In genomic region chr16:9792976-9793375, GRCm38 (mm10) we compare ENCODE assay signal across 27 mouse cellular contexts.
DNase-seq lines count a peak whose midpoint lies in the region; ATAC-seq lines count a peak whose summit lies in the region.
"Had no signal": no experiment of that assay in that cellular context is flagged by ENCODE, and none has a peak within 500 bp of the region (broad histone marks: within the 10 kb centered on the region; RNA-seq: fewer than 3 reads in every experiment).

No protein-coding gene starts in this region.

- no peak for ATAC-seq in intestine, embryonic 15.5 days
- ATAC-seq: CD4-positive, CD25-positive, alpha-beta regulatory T cell, adult 4 months; forebrain, embryonic 15.5 days; hindbrain, embryonic 16.5 days had no signal

- no peaks in the 10 kb centered on the region for H3K27me3 ChIP-seq in intestine, embryonic 15.5 days (replicated peaks)
- H3K27me3 ChIP-seq: embryonic facial prominence, embryonic 13.5 days; forebrain, embryonic 12.5 days; forebrain, embryonic 15.5 days; hindbrain, embryonic 13.5 days had no signal

- no peaks in the 10 kb centered on the region for H3K36me3 ChIP-seq in intestine, embryonic 15.5 days
- H3K36me3 ChIP-seq: embryonic facial prominence, embryonic 10.5 days; embryonic facial prominence, embryonic 13.5 days; forebrain, embryonic 12.5 days; forebrain, embryonic 15.5 days; hindbrain, embryonic 13.5 days had no signal

- H3K9me3 ChIP-seq in intestine, embryonic 15.5 days: no peaks in the 10 kb centered on the region
- H3K9me3 ChIP-seq: embryonic facial prominence, embryonic 10.5 days; embryonic facial prominence, embryonic 13.5 days; forebrain, embryonic 12.5 days; forebrain, embryonic 15.5 days; hindbrain, embryonic 13.5 days had no signal

- peak; percentile 57 for DNase-seq in layer of hippocampus, adult 11-12 months (ENCODE audit: low spot score)
- no peak for DNase-seq in layer of hippocampus, postnatal 25 days (ENCODE audit: extremely low spot score in 1 of 2, low spot score in 1 of 2)
- DNase-seq in right cerebral cortex, adult 18-20 months: peak; percentile 30
- DNase-seq in right cerebral cortex, adult 2 months (ENCODE audit: low spot score in 2 of 2): no peak
- peak; percentile 63 to 75 for DNase-seq in layer of hippocampus, adult 8-10 months (ENCODE audit: low spot score in 2 of 2)
- peak; percentile 63 to 69 for DNase-seq in layer of hippocampus, postnatal 36 days
- DNase-seq in lung, postnatal 14 days: no peak
- DNase-seq: adrenal gland, adult 2 months; adrenal gland, postnatal 14 days; cerebellum, adult 11-12 months; cerebellum, adult 8-10 months; cerebellum, postnatal 10 days; cerebellum, postnatal 36 days; embryo, embryonic 11 days; gastrocnemius, adult 2 months; gastrocnemius, postnatal 14 days; heart, adult 18-20 months had no signal

- H3K4me3 ChIP-seq in intestine, embryonic 15.5 days (replicated peaks): no peak overlapping the region
- H3K4me3 ChIP-seq: embryonic facial prominence, embryonic 10.5 days; embryonic facial prominence, embryonic 13.5 days; erythroblast, embryonic 14.5 days; forebrain, embryonic 12.5 days; forebrain, embryonic 15.5 days; gastrocnemius, adult 2 months; hindbrain, embryonic 13.5 days had no signal

- no peaks in the 10 kb centered on the region for H3K4me1 ChIP-seq in intestine, embryonic 15.5 days (replicated peaks)
- H3K4me1 ChIP-seq: embryonic facial prominence, embryonic 10.5 days; embryonic facial prominence, embryonic 13.5 days; forebrain, embryonic 12.5 days; forebrain, embryonic 15.5 days; hindbrain, embryonic 13.5 days had no signal

- H3K9ac ChIP-seq in intestine, embryonic 15.5 days: no peak overlapping the region
- H3K9ac ChIP-seq: embryonic facial prominence, embryonic 13.5 days; forebrain, embryonic 12.5 days; forebrain, embryonic 15.5 days; hindbrain, embryonic 13.5 days had no signal

- WGBS in intestine, embryonic 15.5 days: 78% methylated on average over 2 of the region's 2 CpGs

- no peak overlapping the region for H3K27ac ChIP-seq in intestine, embryonic 15.5 days
- H3K27ac ChIP-seq: embryonic facial prominence, embryonic 10.5 days; embryonic facial prominence, embryonic 13.5 days; forebrain, embryonic 12.5 days; forebrain, embryonic 15.5 days; gastrocnemius, adult 2 months; hindbrain, embryonic 13.5 days had no signal

- H3K4me2 ChIP-seq in intestine, embryonic 15.5 days (replicated peaks): no peak overlapping the region
- H3K4me2 ChIP-seq: embryonic facial prominence, embryonic 13.5 days; forebrain, embryonic 12.5 days; forebrain, embryonic 15.5 days; heart, embryonic 11.5 days; hindbrain, embryonic 13.5 days had no signal

Comparison
In these comparisons a context has a peak if more than half of its experiments do, and no peak if none do; other contexts are left out.
1. DNase-seq: peak in layer of hippocampus, adult 11-12 months (single experiment), right cerebral cortex, adult 18-20 months (single experiment), layer of hippocampus, adult 8-10 months (2 of 2) and layer of hippocampus, postnatal 36 days (2 of 2); none in layer of hippocampus, postnatal 25 days (0 of 2), right cerebral cortex, adult 2 months (0 of 2) and lung, postnatal 14 days (single experiment).